Mouse (Mus musculus) hindbrain, embryonic 15.5 days (tissue): ENCODE data around the gene Entpd1. TPM values are rescaled to one million over a fixed set of nuclear protein-coding genes. Genes with fewer than 3 reads are reported as not detected.
A peak's percentile ranks its signal among the peaks of the same experiment; 100 is the strongest.

ENCODE experiments used
- ATAC-seq: fragments of 200-750 bp; cut with Nextera tagmentation; 2 replicates; pipeline ENCODE4 v1.8.0; 2017; ENCODE audit warnings: low read depth, moderate number of reproducible peaks, moderate TSS enrichment; ENCODE audit not compliant: low FRiP score
- H3K27ac ChIP-seq: fragments of 300-500 bp; sonication (generic); replicated peaks from 2 replicates; pipeline ENCODE4 v1.5.1; 2015; ENCODE audit warnings: mild to moderate bottlenecking, inconsistent platforms
- H3K27me3 ChIP-seq: fragments of 300-500 bp; sonication (generic); 2 replicates; pipeline ENCODE4 v1.6.1; 2015; ENCODE audit warnings: control low read depth, inconsistent platforms
- H3K36me3 ChIP-seq: fragments of 300-500 bp; sonication (generic); 2 replicates; pipeline ENCODE4 v1.6.1; 2015; ENCODE audit warnings: control low read depth, inconsistent platforms
- H3K4me1 ChIP-seq: fragments of 300-500 bp; sonication (generic); replicated peaks from 2 replicates; pipeline ENCODE4 v1.6.1; 2015; ENCODE audit warnings: control low read depth, inconsistent platforms
- H3K4me2 ChIP-seq: fragments of 300-500 bp; sonication (generic); 2 replicates; pipeline ENCODE4 v1.6.1; 2015; ENCODE audit warnings: moderate library complexity, mild to moderate bottlenecking, inconsistent platforms
- H3K4me3 ChIP-seq: fragments of 300-500 bp; sonication (generic); 2 replicates; pipeline ENCODE4 v1.5.1; 2015; ENCODE audit warnings: mild to moderate bottlenecking, inconsistent platforms
- H3K9ac ChIP-seq: fragments of 300-500 bp; sonication (generic); 2 replicates; pipeline ENCODE4 v1.6.1; 2015; ENCODE audit warnings: inconsistent platforms
- H3K9me3 ChIP-seq: fragments of 300-500 bp; sonication (generic); 2 replicates; pipeline ENCODE4 v1.6.1; 2016; ENCODE audit warnings: control low read depth, inconsistent platforms
- WGBS: fragments of 180-500 bp; shearing (Covaris S2); methylation state at CpG from one replicate; pipeline ENCODE4 v1.1.7; 2015; 5-methylcytosine and 5-hydroxymethylcytosine counted together
- polyA plus RNA-seq: library from polyadenylated mRNA; unstranded; fragments of >200 nt; fragmentation: Nextera tagmentation; extraction: Ambion mirVana; gene quantifications from 2 replicates; pipeline ENCODE4 v1.2.1, GENCODE M21; 2015

Entpd1 gene
- polyA plus RNA-seq, 1 experiment from 2014 or later = 9.1 TPM

GRCm38 (mm10) chr19:40736680-40737512 is 124.7 kb downstream of the Entpd1 start:
- Histone ChIP-seq H3K9me3 (no peaks in the 10 kb centered on the region), H3K4me1 (peaks cover 24% of the 10 kb centered on the region), H3K4me2 (peak overlapping the region; percentile 55), H3K4me3 (peak overlapping the region; percentile 22), H3K9ac (peak overlapping the region; percentile 45), H3K27ac (peak overlapping the region; percentile 89), H3K36me3 (no peaks in the 10 kb centered on the region), H3K27me3 (no peaks in the 10 kb centered on the region)
- ATAC-seq = peak; percentile 93
- 13% methylated on average over 17 of the region's 17 CpGs for WGBS

GRCm38 (mm10) chr19:40737613-40738012 is 125.4 kb downstream of the Entpd1 start:
- 49% methylated on average over 5 of the region's 5 CpGs for WGBS
- Histone ChIP-seq H3K4me3 (0 out of 2 replicates have a peak overlapping the region, but pooled peaks have one; percentile 22), H3K36me3 (no peaks in the 10 kb centered on the region), H3K4me1 (peaks cover 24% of the 10 kb centered on the region), H3K9ac (peak overlapping the region; percentile 45), H3K27me3 (no peaks in the 10 kb centered on the region), H3K9me3 (no peaks in the 10 kb centered on the region), H3K4me2 (peak overlapping the region; percentile 55), H3K27ac (peak overlapping the region; percentile 89)
- peak; percentile 1; the same call in 1 of the 2 replicates for ATAC-seq

- Histone ChIP-seq H3K27ac (no peak overlapping the region), H3K27me3 (no peaks in the 10 kb centered on the region), H3K4me1 (peaks cover 21% of the 10 kb centered on the region), H3K9me3 (no peaks in the 10 kb centered on the region), H3K4me3 (no peak overlapping the region), H3K36me3 (no peaks in the 10 kb centered on the region), H3K4me2 (no peak overlapping the region), H3K9ac (no peak overlapping the region)
- WGBS = 91% methylated on average over 13 of the region's 13 CpGs
- ATAC-seq = no peak
These were observed 126.6 kb downstream of the Entpd1 start for GRCm38 (mm10) chr19:40738683-40739324.

GRCm38 (mm10) chr19:40746603-40747002 is 134.4 kb downstream of the Entpd1 start:
- Histone ChIP-seq H3K9ac (no peak overlapping the region), H3K4me2 (no peak overlapping the region), H3K4me1 (no peaks in the 10 kb centered on the region), H3K36me3 (no peaks in the 10 kb centered on the region), H3K4me3 (no peak overlapping the region), H3K27me3 (no peaks in the 10 kb centered on the region), H3K9me3 (no peaks in the 10 kb centered on the region), H3K27ac (no peak overlapping the region)
- 46% methylated on average over 4 of the region's 4 CpGs for WGBS
- no peak for ATAC-seq

GRCm38 (mm10) chr19:40748559-40748958 is 136.4 kb downstream of the Entpd1 start, which contains the start of gene Cc2d2b:
Gene Cc2d2b (plus strand): TSS chr19:40748753.
- WGBS = 71% methylated on average over 17 of the region's 17 CpGs
- no peak for ATAC-seq
- no peaks in the 10 kb centered on the region for H3K27me3 ChIP-seq

GRCm38 (mm10) chr19:40754311-40754710 is 142.1 kb downstream of the Entpd1 start:
- H3K4me1 ChIP-seq = no peaks in the 10 kb centered on the region
- H3K9ac ChIP-seq = no peak overlapping the region
- H3K27me3 ChIP-seq = no peaks in the 10 kb centered on the region
- no peaks in the 10 kb centered on the region for H3K9me3 ChIP-seq
- H3K4me2 ChIP-seq = no peak overlapping the region
- no peak overlapping the region for H3K27ac ChIP-seq
- H3K36me3 ChIP-seq = no peaks in the 10 kb centered on the region
- ATAC-seq = no peak
- 71% methylated on average over 2 of the region's 2 CpGs for WGBS
- H3K4me3 ChIP-seq = no peak overlapping the region

More at GRCm38 (mm10) chr19:40748559-40748958, 136.4 kb downstream of the Entpd1 start, which contains the start of gene Cc2d2b:
- no peak within 1 kb of the TSS for H3K9ac ChIP-seq
- H3K36me3 ChIP-seq = no peaks in the 10 kb centered on the region
- H3K4me1 ChIP-seq = no peaks in the 10 kb centered on the region
- H3K27ac ChIP-seq = no peak within 1 kb of the TSS
- H3K9me3 ChIP-seq = no peaks in the 10 kb centered on the region
- H3K4me2 ChIP-seq = peak within 1 kb of the TSS; percentile 2; the same call in 1 of the 2 replicates
- H3K4me3 ChIP-seq = no peak within 1 kb of the TSS

GRCm38 (mm10) chr19:40760071-40760470 is 147.9 kb downstream of the Entpd1 start:
- Histone ChIP-seq H3K4me2 (no peak overlapping the region), H3K9ac (no peak overlapping the region), H3K27ac (no peak overlapping the region), H3K9me3 (no peaks in the 10 kb centered on the region), H3K4me1 (no peaks in the 10 kb centered on the region), H3K4me3 (no peak overlapping the region), H3K27me3 (no peaks in the 10 kb centered on the region), H3K36me3 (no peaks in the 10 kb centered on the region)
- 73% methylated on average over 2 of the region's 2 CpGs for WGBS
- no peak for ATAC-seq

GRCm38 (mm10) chr19:40762023-40762759 is 150.0 kb downstream of the Entpd1 start:
- Histone ChIP-seq H3K27me3 (no peaks in the 10 kb centered on the region), H3K4me3 (peak overlapping the region; percentile 28), H3K4me1 (no peaks in the 10 kb centered on the region), H3K4me2 (peak overlapping the region; percentile 54), H3K27ac (no peak overlapping the region), H3K9ac (peak overlapping the region; percentile 5; the same call in 1 of the 2 replicates), H3K9me3 (no peaks in the 10 kb centered on the region), H3K36me3 (no peaks in the 10 kb centered on the region)
- ATAC-seq = peak; percentile 45; the same call in 1 of the 2 replicates
- WGBS = 39% methylated on average over 22 of the region's 22 CpGs

- Histone ChIP-seq H3K4me3 (no peak overlapping the region), H3K4me1 (no peaks in the 10 kb centered on the region), H3K9me3 (no peaks in the 10 kb centered on the region), H3K9ac (no peak overlapping the region), H3K27me3 (no peaks in the 10 kb centered on the region), H3K27ac (no peak overlapping the region), H3K36me3 (no peaks in the 10 kb centered on the region), H3K4me2 (no peak overlapping the region)
- whole genome bisulfite sequencing = 74% methylated on average over 2 of the region's 2 CpGs
- no peak for ATAC-seq
These were observed 155.0 kb downstream of the Entpd1 start for GRCm38 (mm10) chr19:40767189-40767588.

- no peak for ATAC-seq
- H3K4me2 ChIP-seq = no peak overlapping the region
- H3K9ac ChIP-seq = no peak overlapping the region
- 51% methylated on average over 7 of the region's 7 CpGs for WGBS
- H3K27me3 ChIP-seq = no peaks in the 10 kb centered on the region
- no peaks in the 10 kb centered on the region for H3K36me3 ChIP-seq
- H3K9me3 ChIP-seq = no peaks in the 10 kb centered on the region
- no peak overlapping the region for H3K27ac ChIP-seq
- H3K4me1 ChIP-seq = no peaks in the 10 kb centered on the region
- H3K4me3 ChIP-seq = no peak overlapping the region
These were observed 157.2 kb downstream of the Entpd1 start for GRCm38 (mm10) chr19:40769341-40769770.

GRCm38 (mm10) chr19:40788004-40788714 is 176.0 kb downstream of the Entpd1 start:
- no peak for ATAC-seq
- H3K27ac ChIP-seq = no peak overlapping the region
- 73% methylated on average over 15 of the region's 15 CpGs for WGBS
- H3K9me3 ChIP-seq = no peaks in the 10 kb centered on the region
- no peaks in the 10 kb centered on the region for H3K27me3 ChIP-seq
- H3K36me3 ChIP-seq = no peaks in the 10 kb centered on the region
- H3K4me1 ChIP-seq = no peaks in the 10 kb centered on the region
- H3K9ac ChIP-seq = no peak overlapping the region
- H3K4me2 ChIP-seq = no peak overlapping the region
- H3K4me3 ChIP-seq = no peak overlapping the region
